In the genomic region with DNA sequence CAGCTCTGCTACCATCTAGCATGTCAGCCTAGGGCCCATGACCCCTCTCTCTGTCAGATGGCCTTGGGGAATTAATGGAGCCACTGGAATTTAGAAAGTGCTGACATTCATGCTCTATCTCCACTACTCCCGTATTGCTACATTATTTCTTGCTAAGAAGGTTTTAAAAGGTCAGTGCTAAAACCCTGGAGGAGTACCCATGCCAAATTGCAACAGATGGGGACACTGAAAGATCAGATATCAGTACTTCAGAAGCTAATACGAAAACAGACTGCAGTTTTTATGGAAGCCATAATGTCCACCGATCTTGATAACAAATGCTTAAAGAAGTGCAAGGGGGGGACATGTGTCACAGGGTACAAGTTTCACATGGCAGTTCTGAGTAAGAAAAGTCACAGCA, we compare ENCODE assay signal across 17 mouse cellular contexts.
A peak's percentile ranks its signal among the peaks of the same experiment; 100 is the strongest.
DNase-seq lines count a peak whose midpoint lies in the region; ATAC-seq lines count a peak whose summit lies in the region.
"Had no signal": no experiment of that assay in that cellular context is flagged by ENCODE, and none has a peak within 500 bp of the region (broad histone marks: within the 10 kb centered on the region; RNA-seq: fewer than 3 reads in every experiment).

No protein-coding gene starts in this region.

- H3K4me1 ChIP-seq in intestine, embryonic 15.5 days (replicated peaks), result no peaks in the 10 kb centered on the region
- H3K4me1 ChIP-seq: embryonic facial prominence, embryonic 10.5 days; embryonic facial prominence, embryonic 12.5 days; forebrain, embryonic 13.5 days; forebrain, embryonic 15.5 days had no signal

- H3K9me3 ChIP-seq in intestine, embryonic 15.5 days, result no peaks in the 10 kb centered on the region
- H3K9me3 ChIP-seq: embryonic facial prominence, embryonic 10.5 days; embryonic facial prominence, embryonic 12.5 days; forebrain, embryonic 13.5 days; forebrain, embryonic 15.5 days had no signal

- no peaks in the 10 kb centered on the region for H3K36me3 ChIP-seq in intestine, embryonic 15.5 days
- H3K36me3 ChIP-seq: embryonic facial prominence, embryonic 10.5 days; embryonic facial prominence, embryonic 12.5 days; forebrain, embryonic 15.5 days had no signal

- H3K27me3 ChIP-seq in intestine, embryonic 15.5 days (replicated peaks), result no peaks in the 10 kb centered on the region
- H3K27me3 ChIP-seq: embryonic facial prominence, embryonic 12.5 days; forebrain, embryonic 13.5 days; forebrain, embryonic 15.5 days had no signal

- no peak for ATAC-seq in intestine, embryonic 15.5 days
- ATAC-seq: forebrain, embryonic 13.5 days; forebrain, postnatal 0 days had no signal

- H3K27ac ChIP-seq in intestine, embryonic 15.5 days, result no peak overlapping the region
- H3K27ac ChIP-seq: embryonic facial prominence, embryonic 10.5 days; embryonic facial prominence, embryonic 12.5 days; forebrain, embryonic 13.5 days; forebrain, embryonic 15.5 days had no signal

- H3K4me2 ChIP-seq in intestine, embryonic 15.5 days (replicated peaks), result no peak overlapping the region
- H3K4me2 ChIP-seq: embryonic facial prominence, embryonic 12.5 days; forebrain, embryonic 13.5 days; forebrain, embryonic 15.5 days had no signal

- DNase-seq in embryo, embryonic 10.5 days (ENCODE audit: low spot score), result peak; percentile 3
- no peak for DNase-seq in embryo, embryonic 9.5 days (ENCODE audit: extremely low spot score)
- peak; percentile 47 for DNase-seq in brain, adult 2 months (ENCODE audit: low read depth, low spot score)
- peak; percentile 12 for DNase-seq in mesoderm, embryonic 11.5 days (ENCODE audit: low read depth, low spot score)
- DNase-seq: adrenal gland, adult 2 months; adrenal gland, postnatal 10 days; adrenal gland, postnatal 25 days; cerebellum, adult 11-12 months; cerebellum, postnatal 10 days; cerebellum, postnatal 25 days; embryo, embryonic 11 days; forebrain, postnatal 0 days had no signal

- H3K9ac ChIP-seq in intestine, embryonic 15.5 days, result no peak overlapping the region
- H3K9ac ChIP-seq: embryonic facial prominence, embryonic 12.5 days; forebrain, embryonic 13.5 days; forebrain, embryonic 15.5 days; forebrain, postnatal 0 days had no signal

- H3K4me3 ChIP-seq in intestine, embryonic 15.5 days (replicated peaks), result no peak overlapping the region
- H3K4me3 ChIP-seq: embryonic facial prominence, embryonic 10.5 days; embryonic facial prominence, embryonic 12.5 days; forebrain, embryonic 13.5 days; forebrain, embryonic 15.5 days had no signal

- WGBS in intestine, embryonic 15.5 days, result 52% methylated on average over 3 of the region's 3 CpGs
